Mouse (Mus musculus): ENCODE measurements around the gene Bola2. TPM values are rescaled to one million over a fixed set of nuclear protein-coding genes. Genes with fewer than 3 reads are reported as not detected.

Gene Bola2
- total RNA-seq, 1 experiment from 2014 or later = 83.3 TPM

Other genes starting within 250 kb of the Bola2 start
- not detected in 2 replicates for gene Atp2a1, start 232.3 kb upstream of the Bola2 start, total RNA-seq (2021)
- gene Sh2b1, start 220.0 kb upstream of the Bola2 start, total RNA-seq (2021) = 60.4 and 63.6 TPM in 2 replicates
- gene Tufm, start 208.0 kb upstream of the Bola2 start, total RNA-seq (2021) = 180 and 191 TPM in 2 replicates
- gene Atxn2l, start 192.0 kb upstream of the Bola2 start, total RNA-seq (2021) = 123 and 138 TPM in 2 replicates
- gene Eif3c, start 129.0 kb upstream of the Bola2 start, total RNA-seq (2021) = 256 and 282 TPM in 2 replicates
- 1.4 and 3.2 TPM in 2 replicates for gene Apobr, start 110.5 kb upstream of the Bola2 start, total RNA-seq (2021)
- gene Cln3, start 109.6 kb upstream of the Bola2 start, total RNA-seq (2021) = 31.7 and 42.7 TPM in 2 replicates
- gene Il27, start 100.5 kb upstream of the Bola2 start, total RNA-seq (2021) = not detected in 2 replicates
- gene Nupr1, start 64.5 kb upstream of the Bola2 start, total RNA-seq (2021) = 12.1 and 20.7 TPM in 2 replicates
- 37.5 and 41.1 TPM in 2 replicates for gene Sgf29, start 46.1 kb upstream of the Bola2 start, total RNA-seq (2021)
- 29.6 and 31.0 TPM in 2 replicates for gene Sult1a1, start 19.0 kb upstream of the Bola2 start, total RNA-seq (2021)
- gene Slx1b, start 383 bp downstream of the Bola2 start, total RNA-seq (2021) = 12.8 and 17.5 TPM in 2 replicates
- 3.5 and 8.0 TPM in 2 replicates for gene Coro1a, start 12.4 kb downstream of the Bola2 start, total RNA-seq (2021)
- 142 and 170 TPM in 2 replicates for gene Mapk3, start 64.2 kb downstream of the Bola2 start, total RNA-seq (2021)
- 6.5 and 7.5 TPM in 2 replicates for gene Gdpd3, start 70.9 kb downstream of the Bola2 start, total RNA-seq (2021)
- gene Ypel3, start 81.6 kb downstream of the Bola2 start, total RNA-seq (2021) = 122 and 181 TPM in 2 replicates
- gene Tbx6, start 86.1 kb downstream of the Bola2 start, total RNA-seq (2021) = 0.67 and 1.6 TPM in 2 replicates
- 91.5 and 101 TPM in 2 replicates for gene Ppp4c, start 97.1 kb downstream of the Bola2 start, total RNA-seq (2021)
- gene Fam57b, start 102.3 kb downstream of the Bola2 start, total RNA-seq (2021) = 17.2 and 17.3 TPM in 2 replicates
- not detected in 2 replicates for gene 4930451I11Rik, start 136.2 kb downstream of the Bola2 start, total RNA-seq (2021)
- 0.52 and 1.9 TPM in 2 replicates for gene Doc2a, start 152.0 kb downstream of the Bola2 start, total RNA-seq (2021)
- gene Hirip3, start 166.6 kb downstream of the Bola2 start, total RNA-seq (2021) = 23.2 and 39.1 TPM in 2 replicates
- gene Ino80e, start 167.0 kb downstream of the Bola2 start, total RNA-seq (2021) = 44.4 and 50.5 TPM in 2 replicates
- 82.8 and 89.5 TPM in 2 replicates for gene Taok2, start 189.3 kb downstream of the Bola2 start, total RNA-seq (2021)
- 21.7 and 34.5 TPM in 2 replicates for gene Tmem219, start 227.5 kb downstream of the Bola2 start, total RNA-seq (2021)
- 31.1 and 42.7 TPM in 2 replicates for gene Kctd13, start 233.5 kb downstream of the Bola2 start, total RNA-seq (2021)